ENCODE assay signal across 27 mouse cellular contexts in the genomic region with DNA sequence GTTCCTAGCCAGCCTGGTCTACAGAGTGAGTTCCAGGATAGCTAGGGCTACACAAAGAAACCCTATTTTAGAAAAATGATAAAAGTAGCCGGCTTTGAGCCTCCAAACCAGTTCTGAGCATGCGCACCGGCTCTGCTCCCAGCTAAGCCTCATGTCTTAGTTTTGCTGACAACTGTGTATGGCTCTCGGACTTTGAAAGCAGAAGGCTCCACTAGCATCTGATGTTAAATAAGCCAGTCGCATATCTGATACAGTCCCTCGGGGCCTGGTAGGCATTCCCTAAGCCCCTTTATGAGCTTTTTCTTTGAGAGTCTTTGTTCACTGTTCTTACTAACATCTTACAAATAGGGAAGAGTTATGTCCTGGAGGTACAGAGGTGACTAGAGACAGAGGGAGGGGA. TPM values are rescaled to one million over a fixed set of nuclear protein-coding genes. Genes with fewer than 3 reads are reported as not detected.
DNase-seq lines count a peak whose midpoint lies in the region; TF ChIP-seq lines count a peak whose summit lies in the region.
"Had no signal": no experiment of that assay in that cellular context is flagged by ENCODE, and none has a peak within 500 bp of the region (broad histone marks: within the 10 kb centered on the region; RNA-seq: fewer than 3 reads in every experiment).

No protein-coding gene starts in this region.

- in situ Hi-C loops in CH12.LX (cut with MboI; ENCODE audit: low pct_ligation_motif_present, low pct_unique_long_range_greater_than_20kb, low sequenced_read_pairs) = no loop called here

- dilution Hi-C loops in CH12.LX (cut with MboI; ENCODE audit: extremely low pct_ligation_motif_present, extremely low pct_unique_long_range_greater_than_20kb, low sequenced_read_pairs) = no loop called here

- no peaks in the 10 kb centered on the region for H3K9me3 ChIP-seq in CH12.LX (replicated peaks; ENCODE audit: low read length)
- H3K9me3 ChIP-seq: embryonic facial prominence, embryonic 12.5 days; heart, embryonic 12.5 days; kidney, embryonic 15.5 days; liver, embryonic 15.5 days; lung, embryonic 15.5 days; megakaryocyte, embryonic 14.5 days; midbrain, embryonic 12.5 days had no signal

- peaks cover 26 to 31% of the 10 kb centered on the region in 2 experiments for H3K36me3 ChIP-seq in CH12.LX (replicated peaks in 1 of 2; ENCODE audit: control insufficient read depth in 1 of 2, insufficient read depth in 1 of 2, low read length in 1 of 2)
- H3K36me3 ChIP-seq: embryonic facial prominence, embryonic 12.5 days; kidney, embryonic 15.5 days; lung, embryonic 15.5 days; midbrain, embryonic 12.5 days had no signal

- H3K4me1 ChIP-seq in cerebellum, adult 2 months (ENCODE audit: control insufficient read depth, insufficient read depth, low read length) = peaks cover 3% of the 10 kb centered on the region; the same call in 1 of the 2 replicates
- peaks cover 27 to 77% of the 10 kb centered on the region in 2 experiments for H3K4me1 ChIP-seq in CH12.LX (ENCODE audit: control insufficient read depth in 1 of 2, insufficient read depth in 2 of 2)
- peaks cover 3% of the 10 kb centered on the region; the same call in 1 of the 2 replicates for H3K4me1 ChIP-seq in bone marrow, adult 2 months (ENCODE audit: control insufficient read depth, insufficient read depth, low read length)

- DNase-seq in cerebellum, adult 8-10 months = peak; percentile 5
- no peak for DNase-seq in cerebellum, adult 2 months
- DNase-seq in lung, postnatal 10 days = peak; percentile 0
- no peak for DNase-seq in lung, postnatal 14 days
- DNase-seq in CH12.LX (ENCODE audit: extremely low read depth) = peak; percentile 79
- DNase-seq in adrenal gland, adult 2 months = no peak
- DNase-seq in left cerebral cortex, adult 2 months (ENCODE audit: extremely low spot score in 1 of 2, low spot score in 2 of 2) = no peak
- DNase-seq: adrenal gland, postnatal 14 days; cerebellum, postnatal 36 days; forebrain, postnatal 0 days; heart, adult 2 months; heart, postnatal 4 days; kidney, adult 18-20 months; left cerebral cortex, postnatal 4 days; liver; thymus, postnatal 14 days had no signal

- H3K27ac ChIP-seq in cerebellum, adult 2 months (ENCODE audit: insufficient read depth, low read length) = no peak overlapping the region
- H3K27ac ChIP-seq in CH12.LX (ENCODE audit: insufficient read depth, low read depth) = peak overlapping the region; percentile 98
- H3K27ac ChIP-seq in bone marrow, adult 2 months (ENCODE audit: control insufficient read depth, insufficient read depth, low read depth, low read length, poor library complexity) = peak overlapping the region; percentile 73; the same call in 1 of the 2 replicates
- H3K27ac ChIP-seq in left cerebral cortex, adult 2 months = no peak overlapping the region
- H3K27ac ChIP-seq: embryonic facial prominence, embryonic 12.5 days; heart, adult 2 months; hindbrain, embryonic 14.5 days; kidney, embryonic 15.5 days; liver, embryonic 15.5 days; lung, embryonic 15.5 days; midbrain, embryonic 12.5 days had no signal

- H3K4me2 ChIP-seq in CH12.LX (ENCODE audit: insufficient read depth, low read depth, poor library complexity, severe bottlenecking) = peak overlapping the region; percentile 82
- H3K4me2 ChIP-seq: embryonic facial prominence, embryonic 12.5 days; heart, embryonic 12.5 days; hindbrain, embryonic 14.5 days; kidney, embryonic 15.5 days; lung, embryonic 15.5 days; midbrain, embryonic 12.5 days had no signal

- no peak for TF ChIP-seq CTCF in cerebellum, adult 2 months (IDR thresholded peaks at IDR 0.05; ENCODE audit: borderline replicate concordance, insufficient read depth, low read depth, low read length)
- no peak for TF ChIP-seq CTCF in CH12.LX (conservative IDR thresholded peaks at IDR 0.05 in 1 of 2, IDR thresholded peaks at IDR 0.05 in 1 of 2; ENCODE audit: low read depth in 2 of 2, low read length in 2 of 2)
- no peak for TF ChIP-seq CTCF in bone marrow, adult 2 months (IDR thresholded peaks at IDR 0.05; ENCODE audit: control insufficient read depth, insufficient read depth, low read length)
- no peak for TF ChIP-seq CTCF in left cerebral cortex, adult 2 months (IDR thresholded peaks at IDR 0.05)

- H3K9ac ChIP-seq in CH12.LX (ENCODE audit: insufficient read depth, low read depth) = peak overlapping the region; percentile 92
- H3K9ac ChIP-seq: embryonic facial prominence, embryonic 12.5 days; forebrain, postnatal 0 days; heart, embryonic 12.5 days; hindbrain, embryonic 14.5 days; kidney, embryonic 15.5 days; liver, embryonic 15.5 days; lung, embryonic 15.5 days; midbrain, embryonic 12.5 days had no signal

- no peak for TF ChIP-seq RAD21 in CH12.LX (IDR thresholded peaks at IDR 0.05; ENCODE audit: low read depth, low read length)

- intact Hi-C loops in left cerebral cortex, adult 2 months (cut with DNase I) = loop anchor here (10.0 kb wide), 1 partner anchor 417 kb away; no protein-coding TSS in a partner anchor

- TF ChIP-seq POLR2A in cerebellum, adult 2 months (IDR thresholded peaks at IDR 0.05; ENCODE audit: borderline replicate concordance, insufficient read depth, low read length) = no peak
- peak; percentile 39; the same call in 1 of the 2 replicates for TF ChIP-seq POLR2A in CH12.LX (IDR thresholded peaks at IDR 0.05; ENCODE audit: low read depth, low read length)
- no peak for TF ChIP-seq POLR2A in bone marrow, adult 2 months (IDR thresholded peaks at IDR 0.05; ENCODE audit: borderline replicate concordance, control insufficient read depth, low read depth, low read length)

- H3K4me3 ChIP-seq in cerebellum, adult 2 months (replicated peaks; ENCODE audit: insufficient read depth, low read depth, low read length) = no peak overlapping the region
- H3K4me3 ChIP-seq in CH12.LX (replicated peaks in 1 of 3; ENCODE audit: low read depth in 2 of 3, low read length in 2 of 3, poor library complexity in 1 of 3) = peak overlapping the region in 1 of 3 experiments; percentile 19
- H3K4me3 ChIP-seq in bone marrow, adult 2 months (replicated peaks; ENCODE audit: control insufficient read depth, low read depth, low read length) = no peak overlapping the region
- no peak overlapping the region for H3K4me3 ChIP-seq in left cerebral cortex, adult 2 months
- H3K4me3 ChIP-seq: embryonic facial prominence, embryonic 12.5 days; erythroblast, embryonic 14.5 days; heart, adult 2 months; heart, embryonic 12.5 days; kidney, embryonic 15.5 days; liver, embryonic 15.5 days; lung, embryonic 15.5 days; megakaryocyte, embryonic 14.5 days; midbrain, embryonic 12.5 days had no signal

- H3K27me3 ChIP-seq in cerebellum, adult 2 months (ENCODE audit: control insufficient read depth, insufficient read depth, low read length) = no peaks in the 10 kb centered on the region
- no peaks in the 10 kb centered on the region for H3K27me3 ChIP-seq in CH12.LX (replicated peaks)
- H3K27me3 ChIP-seq: embryonic facial prominence, embryonic 12.5 days; kidney, embryonic 15.5 days; Patski had no signal

- WGBS in cerebellum, adult 2 months = 82% methylated on average over 6 of the region's 6 CpGs
- WGBS in bone marrow, adult 2 months = 69% methylated on average over 6 of the region's 6 CpGs

- TF ChIP-seq EP300 in CH12.LX (IDR thresholded peaks at IDR 0.05; ENCODE audit: low read length) = no peak

- peaks cover 10% of the 10 kb centered on the region for H3K79me2 ChIP-seq in CH12.LX (replicated peaks; ENCODE audit: control insufficient read depth, extremely low read depth, insufficient read depth, poor library complexity, severe bottlenecking)

TF ChIP-seq in CH12.LX, 34 proteins besides CTCF, POLR2A, EP300 and RAD21 (continues in another document):
- peak; percentile 3; the same call in 1 of the 2 replicates for TF ChIP-seq CHD2 (IDR thresholded peaks at IDR 0.05; ENCODE audit: low read length)
- TF ChIP-seq MYC (IDR thresholded peaks at IDR 0.05; ENCODE audit: low read depth, low read length) = 0 out of 2 replicates have a peak, but pooled peaks have one; percentile 12
- no peak for TF ChIP-seq UBTF (IDR thresholded peaks at IDR 0.05; ENCODE audit: low read depth, low read length)
- no peak for TF ChIP-seq HCFC1 (IDR thresholded peaks at IDR 0.05; ENCODE audit: low read depth, low read length)
- TF ChIP-seq SMC3 (IDR thresholded peaks at IDR 0.05; ENCODE audit: low read depth, low read length) = no peak
- TF ChIP-seq IRF4 (IDR thresholded peaks at IDR 0.05; ENCODE audit: low read depth, low read length) = no peak
- TF ChIP-seq E2F4 (IDR thresholded peaks at IDR 0.05; ENCODE audit: insufficient replicate concordance, low read depth, low read length) = 0 out of 2 replicates have a peak, but pooled peaks have one; percentile 11
- TF ChIP-seq ZC3H11A (IDR thresholded peaks at IDR 0.05; ENCODE audit: low read depth, low read length) = no peak
- TF ChIP-seq NRF1 (IDR thresholded peaks at IDR 0.05; ENCODE audit: low read depth, low read length) = peak; percentile 86
- peak; percentile 70; the same call in 1 of the 2 replicates for TF ChIP-seq MAFK (IDR thresholded peaks at IDR 0.05; ENCODE audit: insufficient replicate concordance, low read length)
- TF ChIP-seq CHD1 (IDR thresholded peaks at IDR 0.05; ENCODE audit: low read depth, low read length) = peak; percentile 45
- TF ChIP-seq MAX (IDR thresholded peaks at IDR 0.05; ENCODE audit: low read length) = peak; percentile 68; the same call in 1 of the 2 replicates
- no peak for TF ChIP-seq USF2 (conservative IDR thresholded peaks at IDR 0.05; ENCODE audit: low read depth, low read length)
- TF ChIP-seq NELFE (IDR thresholded peaks at IDR 0.05; ENCODE audit: low read depth, low read length) = no peak; the same call in 1 of the 2 replicates
- no peak for TF ChIP-seq JUN (IDR thresholded peaks at IDR 0.05; ENCODE audit: insufficient read depth, low read depth, low read length)

RNA-seq across cellular contexts. Expression of gene Klhdc4, which starts 18.6 kb away (rescaled TPM):
- polyA plus RNA-seq in cerebellum, adult 2 months (2012; rRNA removed) = 43.6 and 47.1 TPM in 2 replicates
- total RNA-seq in CH12.LX (2012; rRNA removed) (54.3 and 66.9 TPM in 2 replicates), CH12.LX (2014; rRNA removed) (35.5 and 42.4 TPM in 2 replicates)
- 51.5 and 69.7 TPM in 2 replicates for polyA plus RNA-seq in CH12.LX (2012; ENCODE audit: insufficient read length, low read depth)
- polyA plus RNA-seq in bone marrow, adult 2 months (2011; ENCODE audit: insufficient read depth, insufficient read length, low replicate concordance, missing spikeins) = 49.4 and 56.2 TPM in 2 replicates
- 10 to 100 TPM; 17.2 to 25.6 TPM for total RNA-seq in adrenal gland, adult 2 months (2021)
- polyA plus RNA-seq in adrenal gland, adult 2 months (2012; rRNA removed) = 12.2 and 14.9 TPM in 2 replicates
- 10 to 100 TPM; 33.2 to 38.3 TPM for total RNA-seq in left cerebral cortex, adult 2 months (2021)

RNA-seq across cellular contexts. Expression of gene Slc7a5, which starts 59.5 kb away (rescaled TPM):
- 70.7 and 78.0 TPM in 2 replicates for polyA plus RNA-seq in cerebellum, adult 2 months (2012; rRNA removed)
- 156 and 207 TPM in 2 replicates for total RNA-seq in CH12.LX (2012; rRNA removed)
- 110 and 119 TPM in 2 replicates for total RNA-seq in CH12.LX (2014; rRNA removed)
- 235 and 291 TPM in 2 replicates for polyA plus RNA-seq in CH12.LX (2012; ENCODE audit: insufficient read length, low read depth)
- polyA plus RNA-seq in bone marrow, adult 2 months (2011; ENCODE audit: insufficient read depth, insufficient read length, low replicate concordance, missing spikeins) = 66.4 and 81.9 TPM in 2 replicates
- total RNA-seq in adrenal gland, adult 2 months (2021) = 10 to 100 TPM; 38.9 to 46.4 TPM
- 93.9 and 97.5 TPM in 2 replicates for polyA plus RNA-seq in adrenal gland, adult 2 months (2012; rRNA removed)
- 10 to 100 TPM; 61.5 to 63.2 TPM for total RNA-seq in left cerebral cortex, adult 2 months (2021)

Comparison
In these comparisons a context has a peak if more than half of its experiments do, and no peak if none do; other contexts are left out.
1. DNase-seq: peak in cerebellum, adult 8-10 months (single experiment), lung, postnatal 10 days (single experiment) and CH12.LX (single experiment); none in cerebellum, adult 2 months (0 of 2), lung, postnatal 14 days (single experiment), adrenal gland, adult 2 months (single experiment) and left cerebral cortex, adult 2 months (0 of 2).
2. H3K27ac ChIP-seq: peak in CH12.LX (single experiment) and bone marrow, adult 2 months (single experiment); none in cerebellum, adult 2 months (single experiment) and left cerebral cortex, adult 2 months (single experiment).